Mouse (Mus musculus) megakaryocyte, adult 5-6 weeks (primary cell): ENCODE measurements around the gene Zbtb2. TPM values are rescaled to one million over a fixed set of nuclear protein-coding genes. Genes with fewer than 3 reads are reported as not detected.

ENCODE experiments used
- ATAC-seq: 2 replicates; pipeline ENCODE4 v1.8.0; 2016; ENCODE audit warnings: mild to moderate bottlenecking, inconsistent platforms; ENCODE audit not compliant: poor library complexity, severe bottlenecking
- total RNA-seq, 2 experiments: library from RNA; stranded (forward) in 1 of 2; stranded (reverse) in 1 of 2; fragments of 153-499, 151-499 nt in 1 of 2; fragments of 221-1000, 200-1000 nt in 1 of 2; gene quantifications; 2 replicates each; pipeline versions ENCODE4 v1.2.3 to v1.2.4; 2015 to 2017

The Zbtb2 gene
- total RNA-seq, 2 experiments from 2014 or later: 10.8 to 12.8 TPM

GRCm38 (mm10) chr10:4338863-4339461, 48.9 kb downstream of the Zbtb2 start:
- no peak for ATAC-seq

DNA sequence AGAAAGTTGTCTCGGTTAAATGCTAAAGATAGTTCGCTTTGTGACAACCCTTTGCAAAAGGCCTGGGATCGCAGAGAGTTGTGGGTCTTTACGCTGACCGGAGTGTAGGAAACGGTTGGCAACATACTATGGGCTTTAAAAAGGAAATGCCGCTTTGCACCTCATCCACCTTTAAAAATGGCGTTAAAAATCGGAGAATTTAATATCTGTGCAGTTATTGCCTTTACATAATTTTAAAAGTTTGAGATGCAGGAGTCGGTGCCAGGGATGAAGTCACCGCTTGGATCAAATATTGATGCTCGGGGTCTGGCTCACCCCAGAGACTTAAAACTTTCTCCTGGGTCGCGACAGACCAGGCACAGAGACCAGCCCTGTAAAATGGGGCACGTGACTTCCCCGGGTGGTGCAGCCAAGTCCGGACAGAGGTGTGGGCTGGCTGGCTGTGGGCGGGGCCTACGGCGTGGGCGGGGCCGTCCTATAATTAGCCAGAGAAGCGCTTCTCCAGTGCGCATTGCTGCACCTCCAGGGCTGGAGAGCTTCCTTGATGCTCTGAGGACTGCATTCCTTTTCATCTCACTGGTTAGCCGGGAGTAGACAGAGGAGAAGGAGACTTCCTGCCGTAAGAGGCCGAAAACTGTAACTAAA, 53.7 kb downstream of the Zbtb2 start:
- ATAC-seq: peak; percentile 94

DNA sequence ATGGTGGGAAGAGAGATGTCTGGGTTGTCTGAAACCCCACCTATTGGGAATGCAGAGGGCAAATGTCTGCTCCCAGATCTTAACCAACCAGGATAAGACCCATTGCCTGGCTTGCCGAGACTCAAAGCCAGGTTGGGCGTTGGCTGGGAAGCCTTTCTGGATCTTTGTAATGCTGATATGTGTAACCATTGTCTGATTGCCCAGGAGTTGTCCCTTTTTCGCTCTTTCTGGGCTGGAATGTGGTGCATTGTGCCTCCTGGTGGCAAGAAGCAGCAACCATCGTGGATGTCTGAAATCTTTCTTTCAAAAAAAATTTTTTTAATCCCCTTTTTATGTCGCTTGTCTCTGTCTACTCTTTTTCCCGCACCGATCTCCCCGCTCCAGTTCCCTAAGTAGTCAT, 54.6 kb downstream of the Zbtb2 start:
- peak; percentile 49 for ATAC-seq

GRCm38 (mm10) chr10:4332228-4332979, 55.5 kb downstream of the Zbtb2 start:
- ATAC-seq: no peak

GRCm38 (mm10) chr10:4327716-4328115, 60.2 kb downstream of the Zbtb2 start:
- ATAC-seq: no peak

DNA sequence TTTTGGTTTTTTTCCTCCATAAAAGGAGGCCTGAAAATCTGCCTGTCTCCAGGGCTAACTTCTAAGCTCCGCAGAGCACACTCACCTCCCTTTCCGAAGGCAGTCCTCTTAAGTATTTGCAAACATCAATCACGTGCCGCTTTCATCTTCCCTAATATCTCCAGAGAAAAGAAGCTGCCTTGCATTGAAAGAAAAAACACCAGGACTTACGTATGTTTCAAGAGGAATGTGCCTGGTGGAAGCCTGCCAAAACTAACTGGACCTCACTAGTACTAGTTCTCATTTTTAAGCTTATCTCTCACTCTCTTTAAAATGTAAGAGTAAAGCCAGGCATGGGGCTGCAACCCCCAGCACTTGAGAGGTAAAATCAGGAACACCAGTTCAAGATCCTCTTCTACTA, 62.3 kb downstream of the Zbtb2 start:
- ATAC-seq: no peak

GRCm38 (mm10) chr10:4323885-4324284, 64.0 kb downstream of the Zbtb2 start:
- no peak for ATAC-seq

Other genes with a start within 250 kb of the Zbtb2 start
- 0.02 and 0.18 TPM in 2 replicates for gene Akap12, start 121.7 kb downstream of the Zbtb2 start, total RNA-seq (2015)
- gene Akap12, start 121.7 kb downstream of the Zbtb2 start, total RNA-seq (2017): 0.07 and 0.41 TPM in 2 replicates
- 35.0 and 40.7 TPM in 2 replicates for gene Rmnd1, start 44.3 kb upstream of the Zbtb2 start, total RNA-seq (2015)
- 21.1 and 29.5 TPM in 2 replicates for gene Rmnd1, start 44.3 kb upstream of the Zbtb2 start, total RNA-seq (2017)
- 20.8 and 26.4 TPM in 2 replicates for gene Armt1, start 44.4 kb upstream of the Zbtb2 start, total RNA-seq (2015)
- 24.4 and 27.4 TPM in 2 replicates for gene Armt1, start 44.4 kb upstream of the Zbtb2 start, total RNA-seq (2017)
- 0.30 TPM in 1 of 2 replicates, not detected in the other for gene Ccdc170, start 94.4 kb upstream of the Zbtb2 start, total RNA-seq (2015)
- 0.08 and 0.22 TPM in 2 replicates for gene Ccdc170, start 94.4 kb upstream of the Zbtb2 start, total RNA-seq (2017)
- 3.9 and 4.0 TPM in 2 replicates for gene Esr1, start 223.5 kb upstream of the Zbtb2 start, total RNA-seq (2015)
- 2.4 and 3.3 TPM in 2 replicates for gene Esr1, start 223.5 kb upstream of the Zbtb2 start, total RNA-seq (2017)